Mouse (Mus musculus) urinary bladder, postnatal 14 days (tissue): ENCODE results near the gene Iqgap1.
A peak's percentile ranks its signal among the peaks of the same experiment; 100 is the strongest.

Source experiments
- DNase-seq: peaks from one replicate; pipeline ENCODE4 v3.0.0; 2021; ENCODE audit warnings: low spot score

Gene Iqgap1

GRCm38 (mm10) chr7:80843910-80844640 is 18.3 kb upstream of the Iqgap1 start:
- no peak for DNase-seq

- DNase-seq = no peak
Measured at GRCm38 (mm10) chr7:80843176-80843575, 17.4 kb upstream of the Iqgap1 start.

- no peak for DNase-seq
Measured at GRCm38 (mm10) chr7:80842132-80842531, 16.4 kb upstream of the Iqgap1 start.

- DNase-seq = peak; percentile 45
Measured at GRCm38 (mm10) chr7:80840937-80841336, 15.2 kb upstream of the Iqgap1 start.

GRCm38 (mm10) chr7:80840241-80840640 is 14.5 kb upstream of the Iqgap1 start:
- no peak for DNase-seq

GRCm38 (mm10) chr7:80839755-80840154 is 14.0 kb upstream of the Iqgap1 start:
- no peak for DNase-seq

- no peak for DNase-seq
Measured at GRCm38 (mm10) chr7:80838247-80838646, 12.5 kb upstream of the Iqgap1 start.

GRCm38 (mm10) chr7:80837736-80838135 is 12.0 kb upstream of the Iqgap1 start:
- no peak for DNase-seq

- DNase-seq = no peak
Measured at GRCm38 (mm10) chr7:80835984-80836652, 10.3 kb upstream of the Iqgap1 start.

GRCm38 (mm10) chr7:80833651-80834532 is 8.1 kb upstream of the Iqgap1 start:
- DNase-seq = no peak

- peak; percentile 35 for DNase-seq
Measured at GRCm38 (mm10) chr7:80832996-80833650, 7.3 kb upstream of the Iqgap1 start.

- DNase-seq = no peak
Measured at GRCm38 (mm10) chr7:80832191-80832590, 6.4 kb upstream of the Iqgap1 start.

GRCm38 (mm10) chr7:80830193-80830803 is 4.5 kb upstream of the Iqgap1 start:
- no peak for DNase-seq

- peak; percentile 60 for DNase-seq
Measured at GRCm38 (mm10) chr7:80828146-80828860, 2.5 kb upstream of the Iqgap1 start.

- DNase-seq = peak; percentile 32
Measured at GRCm38 (mm10) chr7:80823875-80824682, 1.7 kb downstream of the Iqgap1 start.

GRCm38 (mm10) chr7:80823267-80823666 is 2.5 kb downstream of the Iqgap1 start:
- no peak for DNase-seq

- DNase-seq = no peak
Measured at GRCm38 (mm10) chr7:80820838-80821237, 4.9 kb downstream of the Iqgap1 start.

- DNase-seq = no peak
Measured at GRCm38 (mm10) chr7:80816641-80817040, 9.1 kb downstream of the Iqgap1 start.

- DNase-seq = no peak
Measured at GRCm38 (mm10) chr7:80813397-80813796, 12.4 kb downstream of the Iqgap1 start.

- no peak for DNase-seq
Measured at GRCm38 (mm10) chr7:80806331-80806730, 19.4 kb downstream of the Iqgap1 start.
